In genomic region chr8:121117186-121117651, GRCm38 (mm10) we compare ENCODE assay signal across 8 mouse cellular contexts. TPM values are rescaled to one million over a fixed set of nuclear protein-coding genes. Genes with fewer than 3 reads are reported as not detected.
DNase-seq lines count a peak whose midpoint lies in the region; ATAC-seq lines count a peak whose summit lies in the region.

No protein-coding gene starts in this region.

- 1% methylated on average over 57 of the region's 62 CpGs for WGBS in forebrain, embryonic 12.5 days
- under 1% methylated on average over 62 of the region's 62 CpGs for WGBS in limb, embryonic 11.5 days

- no peaks in the 10 kb centered on the region for H3K36me3 ChIP-seq in forebrain, embryonic 12.5 days (replicated peaks)
- no peaks in the 10 kb centered on the region for H3K36me3 ChIP-seq in limb, embryonic 11.5 days (ENCODE audit: control insufficient read depth, insufficient read depth, low read length)
- no peaks in the 10 kb centered on the region for H3K36me3 ChIP-seq in splenic B cell, adult 2 months (ENCODE audit: control insufficient read depth, insufficient read depth, low read length, poor library complexity, severe bottlenecking)

- peaks cover 25% of the 10 kb centered on the region for H3K4me1 ChIP-seq in forebrain, embryonic 12.5 days
- peaks cover 28% of the 10 kb centered on the region for H3K4me1 ChIP-seq in limb, embryonic 11.5 days (ENCODE audit: control insufficient read depth, insufficient read depth, low read length)

- peak; percentile 18 to 45 for DNase-seq in lung, postnatal 4 days
- DNase-seq in lung, postnatal 25 days (ENCODE audit: low spot score): no peak
- DNase-seq in limb, embryonic 11.5 days (ENCODE audit: low spot score): peak; percentile 68
- DNase-seq in splenic B cell, adult 2 months (ENCODE audit: low read depth, low spot score): peak; percentile 37
- no peak for DNase-seq in right cerebral cortex, adult 2 months (ENCODE audit: low spot score in 2 of 2)
- no peak for DNase-seq in c-Kit-positive CD71-positive TER-119-positive erythroid progenitor cells, embryonic 14.5 days (ENCODE audit: low spot score)
- DNase-seq in thymus, adult 18-20 months: no peak

- peak overlapping the region; percentile 41 for H3K4me3 ChIP-seq in forebrain, embryonic 12.5 days (replicated peaks)
- peak overlapping the region; percentile 50 for H3K4me3 ChIP-seq in limb, embryonic 11.5 days (ENCODE audit: low read depth, low read length)

- peak overlapping the region; percentile 62 for H3K4me2 ChIP-seq in forebrain, embryonic 12.5 days
- H3K4me2 ChIP-seq in limb, embryonic 11.5 days (ENCODE audit: low read depth, severe bottlenecking): peak overlapping the region; percentile 88

- no peak overlapping the region for H3K27ac ChIP-seq in forebrain, embryonic 12.5 days
- H3K27ac ChIP-seq in limb, embryonic 11.5 days (replicated peaks; ENCODE audit: low read depth, low read length): no peak overlapping the region

- H3K9me3 ChIP-seq in forebrain, embryonic 12.5 days: 0 out of 2 replicates have a peak, but pooled peaks cover 6% of the 10 kb centered on the region
- H3K9me3 ChIP-seq in limb, embryonic 11.5 days (ENCODE audit: control insufficient read depth, low read length): no peaks in the 10 kb centered on the region

- H3K9ac ChIP-seq in forebrain, embryonic 12.5 days: no peak overlapping the region
- peak overlapping the region; percentile 55 for H3K9ac ChIP-seq in limb, embryonic 11.5 days (ENCODE audit: low read length)

- peaks cover 96% of the 10 kb centered on the region for H3K27me3 ChIP-seq in forebrain, embryonic 12.5 days
- H3K27me3 ChIP-seq in limb, embryonic 11.5 days (ENCODE audit: control insufficient read depth, insufficient read depth, low read length): peaks cover 73% of the 10 kb centered on the region
- H3K27me3 ChIP-seq in splenic B cell, adult 2 months (ENCODE audit: control insufficient read depth, insufficient read depth, low read length, poor library complexity, severe bottlenecking): peaks cover 3% of the 10 kb centered on the region; the same call in 1 of the 2 replicates

- ATAC-seq in forebrain, embryonic 12.5 days (ENCODE audit: low FRiP score): peak; percentile 12; the same call in 1 of the 2 replicates
- ATAC-seq in limb, embryonic 11.5 days (ENCODE audit: insufficient number of reproducible peaks, low FRiP score, low TSS enrichment, low read depth): no peak

RNA-seq across cellular contexts. Expression of gene Foxc2, which starts 1.2 kb away (rescaled TPM):
- polyA plus RNA-seq in forebrain, embryonic 12.5 days (2016; fragmentation: Nextera tagmentation; extraction: Ambion mirVana): 3.3 and 4.6 TPM in 2 replicates
- 3.2 and 4.2 TPM in 2 replicates for polyA plus RNA-seq in limb, embryonic 11.5 days (2014; fragmentation: Nextera tagmentation; extraction: Ambion mirVana)

RNA-seq across cellular contexts. Expression of gene Mthfsd, which starts 9.0 kb away (rescaled TPM):
- polyA plus RNA-seq in forebrain, embryonic 12.5 days (2016; fragmentation: Nextera tagmentation; extraction: Ambion mirVana): 55.0 and 60.2 TPM in 2 replicates
- 61.9 and 64.6 TPM in 2 replicates for polyA plus RNA-seq in limb, embryonic 11.5 days (2014; fragmentation: Nextera tagmentation; extraction: Ambion mirVana)

RNA-seq across cellular contexts. Expression of gene Foxl1, which starts 10.5 kb away (rescaled TPM):
- polyA plus RNA-seq in forebrain, embryonic 12.5 days (2016; fragmentation: Nextera tagmentation; extraction: Ambion mirVana): 0.18 and 0.36 TPM in 2 replicates
- 0.07 TPM in 1 of 2 replicates, not detected in the other for polyA plus RNA-seq in limb, embryonic 11.5 days (2014; fragmentation: Nextera tagmentation; extraction: Ambion mirVana)

RNA-seq across cellular contexts. Expression of gene Foxf1, which starts 33.0 kb away (rescaled TPM):
- 0.08 and 1.0 TPM in 2 replicates for polyA plus RNA-seq in forebrain, embryonic 12.5 days (2016; fragmentation: Nextera tagmentation; extraction: Ambion mirVana)
- 0.27 and 0.65 TPM in 2 replicates for polyA plus RNA-seq in limb, embryonic 11.5 days (2014; fragmentation: Nextera tagmentation; extraction: Ambion mirVana)

Comparison
In these comparisons a context has a peak if more than half of its experiments do, and no peak if none do; other contexts are left out.
1. DNase-seq: peak in lung, postnatal 4 days (2 of 2), limb, embryonic 11.5 days (single experiment) and splenic B cell, adult 2 months (single experiment); none in lung, postnatal 25 days (single experiment), right cerebral cortex, adult 2 months (0 of 2), c-Kit-positive CD71-positive TER-119-positive erythroid progenitor cells, embryonic 14.5 days (single experiment) and thymus, adult 18-20 months (0 of 2).